Mouse (Mus musculus) mouse embryonic stem cell (cell line): ENCODE results near the gene Krt6b.
"Not testable (repeated sequence)": the region's sequence is repeated elsewhere in the genome, so short reads cannot be mapped to it uniquely, and the experiment has no call there.

Source experiments
- in situ Hi-C, 2 experiments: fragments of 300-500 bp; cut with MboI; formaldehyde crosslinking; loops; 1 replicate in 1 of 2; 3 replicates in 1 of 2; pipeline ENCODE4 v1.14.3; 2019 to 2020; ENCODE audit warnings: low sequenced_read_pairs in 2 of 2, low pct_unique_long_range_greater_than_20kb in 1 of 2, mixed read lengths in 1 of 2; ENCODE audit not compliant: unreplicated experiment in 1 of 2

Krt6b gene

GRCm38 (mm10) chr15:101680187-101680586 is at the start of gene Krt6b:
Gene Krt6b, minus strand, starts transcription at chr15:101680287.
- in situ Hi-C loops: no loop called here

GRCm38 (mm10) chr15:101724686-101725085 is 44.6 kb upstream of the Krt6b start:
- in situ Hi-C loops: no loop called here

- in situ Hi-C loops: no loop called here
Observed at GRCm38 (mm10) chr15:101715831-101716230, 35.7 kb upstream of the Krt6b start.

- in situ Hi-C loops: no loop called here
Observed at GRCm38 (mm10) chr15:101714356-101714755, 34.3 kb upstream of the Krt6b start.

- in situ Hi-C loops: no loop called here
Observed at GRCm38 (mm10) chr15:101713731-101714130, 33.6 kb upstream of the Krt6b start.

- in situ Hi-C loops: no loop called here
Observed at GRCm38 (mm10) chr15:101712720-101713119, 32.6 kb upstream of the Krt6b start, which contains the start of gene Krt5. Gene Krt5, minus strand, starts transcription at chr15:101712898.

GRCm38 (mm10) chr15:101708683-101709082 is 28.6 kb upstream of the Krt6b start:
- in situ Hi-C loops: no loop called here

GRCm38 (mm10) chr15:101707454-101707853 is 27.4 kb upstream of the Krt6b start:
- in situ Hi-C loops: no loop called here

- in situ Hi-C loops: no loop called here
Observed at GRCm38 (mm10) chr15:101704066-101704465, 24.0 kb upstream of the Krt6b start.

GRCm38 (mm10) chr15:101702380-101702779 is 22.3 kb upstream of the Krt6b start:
- in situ Hi-C loops: no loop called here

GRCm38 (mm10) chr15:101699866-101700265 is 19.8 kb upstream of the Krt6b start:
- in situ Hi-C loops: no loop called here

GRCm38 (mm10) chr15:101699192-101699591 is 19.1 kb upstream of the Krt6b start:
- in situ Hi-C loops: no loop called here

- in situ Hi-C loops: no loop called here
Observed at GRCm38 (mm10) chr15:101697326-101698188, 17.5 kb upstream of the Krt6b start.

- in situ Hi-C loops: no loop called here
Observed at GRCm38 (mm10) chr15:101694207-101694606, 14.1 kb upstream of the Krt6b start, which contains the start of gene Krt6a. Gene Krt6a, minus strand, starts transcription at chr15:101694307.

GRCm38 (mm10) chr15:101690460-101690859 is 10.4 kb upstream of the Krt6b start:
- in situ Hi-C loops: not testable (repeated sequence)

- in situ Hi-C loops: no loop called here
Observed at GRCm38 (mm10) chr15:101688161-101688560, 8.1 kb upstream of the Krt6b start.

GRCm38 (mm10) chr15:101675978-101676377 is 4.1 kb downstream of the Krt6b start:
- in situ Hi-C loops: no loop called here

- in situ Hi-C loops: no loop called here
Observed at GRCm38 (mm10) chr15:101652736-101653265, 27.3 kb downstream of the Krt6b start.

GRCm38 (mm10) chr15:101647280-101647679 is 32.8 kb downstream of the Krt6b start, which contains the start of gene Gm5478:
Gene Gm5478, minus strand, starts transcription at chr15:101647380.
- in situ Hi-C loops: no loop called here

GRCm38 (mm10) chr15:101627884-101628283 is 52.2 kb downstream of the Krt6b start, which contains the start of gene Gm5414:
Gene Gm5414, minus strand, starts transcription at chr15:101628188.
- in situ Hi-C loops: no loop called here
